Comparison of ENCODE assay signal across 21 mouse cellular contexts in genomic region chr2:52700352-52700751, GRCm38 (mm10). TPM values are rescaled to one million over a fixed set of nuclear protein-coding genes. Genes with fewer than 3 reads are reported as not detected.
DNase-seq lines count a peak whose midpoint lies in the region; TF ChIP-seq lines count a peak whose summit lies in the region.
"Had no signal": no experiment of that assay in that cellular context is flagged by ENCODE, and none has a peak within 500 bp of the region (broad histone marks: within the 10 kb centered on the region; RNA-seq: fewer than 3 reads in every experiment).

No protein-coding gene starts in this region.

- no peaks in the 10 kb centered on the region for H3K36me3 ChIP-seq in heart, adult 2 months (ENCODE audit: control insufficient read depth, insufficient read depth, low read length)

- H3K9ac ChIP-seq in heart, adult 2 months (ENCODE audit: low read depth, low read length) = no peak overlapping the region
- H3K9ac ChIP-seq: embryonic facial prominence, embryonic 12.5 days; forebrain, embryonic 13.5 days; forebrain, embryonic 15.5 days; forebrain, postnatal 0 days had no signal

- H3K27ac ChIP-seq in heart, adult 2 months = no peak overlapping the region
- H3K27ac ChIP-seq: embryonic facial prominence, embryonic 10.5 days; embryonic facial prominence, embryonic 12.5 days; forebrain, embryonic 13.5 days; forebrain, embryonic 15.5 days had no signal

- intact Hi-C loops in heart, adult 2 months (cut with DNase I) = no loop called here

- H3K4me1 ChIP-seq in heart, adult 2 months (ENCODE audit: control insufficient read depth, insufficient read depth, low read length) = no peaks in the 10 kb centered on the region
- H3K4me1 ChIP-seq: embryonic facial prominence, embryonic 10.5 days; embryonic facial prominence, embryonic 12.5 days; forebrain, embryonic 13.5 days; forebrain, embryonic 15.5 days had no signal

- TF ChIP-seq CTCF in heart, adult 2 months (IDR thresholded peaks at IDR 0.05) = no peak

- H3K79me2 ChIP-seq in heart, adult 2 months (replicated peaks; ENCODE audit: control insufficient read depth, insufficient read depth, low read length) = no peaks in the 10 kb centered on the region

- H3K27me3 ChIP-seq in heart, adult 2 months (ENCODE audit: control insufficient read depth, insufficient read depth, low read length) = no peaks in the 10 kb centered on the region
- H3K27me3 ChIP-seq: CH12.LX; embryonic facial prominence, embryonic 12.5 days; forebrain, embryonic 13.5 days; forebrain, embryonic 15.5 days; Patski had no signal

- TF ChIP-seq EP300 in heart, adult 2 months (IDR thresholded peaks at IDR 0.05; ENCODE audit: insufficient read depth, low read depth, low read length) = no peak

- WGBS in heart, adult 2 months = 84% methylated on average over 5 of the region's 5 CpGs

- no peak for TF ChIP-seq POLR2A in heart, adult 2 months (IDR thresholded peaks at IDR 0.05; ENCODE audit: insufficient read depth, low read depth, low read length)

- no peak overlapping the region for H3K4me3 ChIP-seq in heart, adult 2 months
- H3K4me3 ChIP-seq: embryonic facial prominence, embryonic 10.5 days; embryonic facial prominence, embryonic 12.5 days; forebrain, embryonic 13.5 days; forebrain, embryonic 15.5 days had no signal

- DNase-seq in heart, adult 11 months = peak; percentile 54
- DNase-seq in heart, adult 2 months = no peak
- peak; percentile 57 for DNase-seq in R1 (ENCODE audit: low read depth, low spot score)
- no peak for DNase-seq in layer of hippocampus, adult 9-10 months (ENCODE audit: low spot score)
- no peak for DNase-seq in right cerebral cortex, postnatal 36 days (ENCODE audit: low spot score in 2 of 2)
- DNase-seq: adrenal gland, adult 8-10 months; adrenal gland, postnatal 14 days; adrenal gland, postnatal 36 days; B cell, adult 2 months; cerebellum, adult 11-12 months; cerebellum, adult 2 months; cerebellum, adult 9-10 months; cerebellum, postnatal 10 days; cerebellum, postnatal 25 days; forebrain, postnatal 0 days had no signal

RNA-seq across cellular contexts. Expression of gene Cacnb4, which starts 23.7 kb away (rescaled TPM):
- total RNA-seq in heart, adult 2 months (2021) = under 1 TPM; 0.29 to 0.61 TPM
- 0.16 and 0.35 TPM in 2 replicates for polyA plus RNA-seq in heart, adult 2 months (2012; rRNA removed)

RNA-seq across cellular contexts. Expression of gene Stam2, which starts 41.7 kb away (rescaled TPM):
- 10 to 100 TPM; 16.4 to 17.1 TPM for total RNA-seq in heart, adult 2 months (2021)
- polyA plus RNA-seq in heart, adult 2 months (2012; rRNA removed) = 5.9 and 8.8 TPM in 2 replicates

Comparison
In these comparisons a context has a peak if more than half of its experiments do, and no peak if none do; other contexts are left out.
1. DNase-seq: peak in heart, adult 11 months (single experiment) and R1 (single experiment); none in heart, adult 2 months (0 of 2), layer of hippocampus, adult 9-10 months (single experiment) and right cerebral cortex, postnatal 36 days (0 of 2).